Mouse (Mus musculus) 3T3-L1 (cell line): ENCODE measurements at regions not wholly inside any gene's neighbourhood (a gene's known extent, or its start where the extent isn't known, plus 50 kb on each side); places are given as distances from the start of the nearest gene placed in this dataset.

Source experiments
- DNase-seq: peaks from one replicate; pipeline ENCODE4 v3.0.0-alpha.2; 2015; ENCODE audit warnings: low read depth, low spot score

- peak; percentile 18 for DNase-seq
Measured at GRCm38 (mm10) chr9:13974870-13975269, 147.4 kb downstream of the Fam76b start.

GRCm38 (mm10) chr9:13978842-13979241 is 151.3 kb downstream of the Fam76b start:
- peak; percentile 12 for DNase-seq

GRCm38 (mm10) chr9:13987486-13987885 is 160.0 kb downstream of the Fam76b start:
- DNase-seq: no peak

- no peak for DNase-seq
Measured at GRCm38 (mm10) chr9:13988901-13989300, 161.4 kb downstream of the Fam76b start.

GRCm38 (mm10) chr9:13990960-13991359 is 163.4 kb downstream of the Fam76b start:
- DNase-seq: no peak

- no peak for DNase-seq
Measured at GRCm38 (mm10) chr9:13992728-13993127, 165.2 kb downstream of the Fam76b start.

GRCm38 (mm10) chr9:13999358-13999757 is 171.8 kb downstream of the Fam76b start:
- no peak for DNase-seq

GRCm38 (mm10) chr9:14001517-14001916 is 174.0 kb downstream of the Fam76b start:
- peak; percentile 51 for DNase-seq

- DNase-seq: peak; percentile 28
Measured at GRCm38 (mm10) chr9:14002236-14002635, 174.7 kb downstream of the Fam76b start.

GRCm38 (mm10) chr9:14003163-14003562 is 175.6 kb downstream of the Fam76b start:
- peak; percentile 13 for DNase-seq

GRCm38 (mm10) chr9:14006233-14006984 is 178.9 kb downstream of the Fam76b start:
- DNase-seq: no peak

GRCm38 (mm10) chr9:14009451-14009850 is 181.9 kb downstream of the Fam76b start:
- peak; percentile 34 for DNase-seq

- DNase-seq: peak; percentile 82
Measured at GRCm38 (mm10) chr9:14010261-14010949, 182.9 kb downstream of the Fam76b start.

GRCm38 (mm10) chr9:14024216-14024615 is 196.7 kb downstream of the Fam76b start:
- DNase-seq: no peak

GRCm38 (mm10) chr9:14024701-14025100 is 197.2 kb downstream of the Fam76b start:
- DNase-seq: no peak

- peak; percentile 16 for DNase-seq
Measured at GRCm38 (mm10) chr9:14028056-14028455, 200.5 kb downstream of the Fam76b start.

GRCm38 (mm10) chr9:14031358-14032047 is 204.0 kb downstream of the Fam76b start:
- DNase-seq: no peak

GRCm38 (mm10) chr9:14032048-14032362 is 204.5 kb downstream of the Fam76b start:
- DNase-seq: no peak

- peak; percentile 56 for DNase-seq
Measured at GRCm38 (mm10) chr9:14035526-14035925, 208.0 kb downstream of the Fam76b start.

- DNase-seq: no peak
Measured at GRCm38 (mm10) chr9:14041900-14042435, 214.5 kb downstream of the Fam76b start.

- DNase-seq: no peak
Measured at GRCm38 (mm10) chr9:14048224-14048623, 220.7 kb downstream of the Fam76b start.

GRCm38 (mm10) chr9:14053704-14054103 is 221.2 kb upstream of the Sesn3 start:
- peak; percentile 82 for DNase-seq
